Mouse (Mus musculus) forebrain, postnatal 0 days (tissue): ENCODE data around the gene Pttg1ip. TPM values are rescaled to one million over a fixed set of nuclear protein-coding genes. Genes with fewer than 3 reads are reported as not detected.

Experiments
- ATAC-seq: fragments of 200-750 bp; cut with Nextera tagmentation; 2 replicates; pipeline ENCODE4 v1.8.0; 2017; ENCODE audit warnings: mild to moderate bottlenecking, moderate library complexity
- DNase-seq: peaks from one replicate; pipeline ENCODE4 v3.0.0-alpha.2; 2015
- H3K27ac ChIP-seq: fragments of 300-500 bp; sonication (generic); 2 replicates; pipeline ENCODE4 v1.5.1; 2014; ENCODE audit warnings: low read depth, mild to moderate bottlenecking, antibody characterized with exemption, low read length, moderate library complexity, mixed read lengths
- H3K27me3 ChIP-seq: fragments of 300-500 bp; sonication (generic); 2 replicates; pipeline ENCODE4 v1.6.1; 2014; ENCODE audit warnings: mild to moderate bottlenecking, low read length, mixed read lengths; ENCODE audit not compliant: insufficient read depth
- H3K36me3 ChIP-seq: fragments of 300-500 bp; sonication (generic); 2 replicates; pipeline ENCODE4 v1.6.1; 2014; ENCODE audit warnings: mild to moderate bottlenecking, moderate library complexity; ENCODE audit not compliant: insufficient read depth
- H3K4me1 ChIP-seq: fragments of 300-500 bp; sonication (generic); 2 replicates; pipeline ENCODE4 v1.6.1; 2014; ENCODE audit warnings: antibody characterized with exemption; ENCODE audit not compliant: insufficient read depth
- H3K4me2 ChIP-seq: fragments of 300-500 bp; sonication (generic); 2 replicates; pipeline ENCODE4 v1.6.1; 2014; ENCODE audit warnings: low read depth, mild to moderate bottlenecking, moderate library complexity
- H3K4me3 ChIP-seq: fragments of 300-500 bp; sonication (generic); 2 replicates; pipeline ENCODE4 v1.5.1; 2014; ENCODE audit warnings: low read depth, low read length, mixed read lengths
- H3K9ac ChIP-seq: fragments of 300-500 bp; sonication (generic); 2 replicates; pipeline ENCODE4 v1.6.1; 2014; ENCODE audit warnings: mild to moderate bottlenecking
- H3K9me3 ChIP-seq: fragments of 300-500 bp; sonication (generic); 2 replicates; pipeline ENCODE4 v1.6.1; 2016; ENCODE audit warnings: low read length
- CTCF ChIP-seq: sonication (generic); IDR thresholded peaks from 2 replicates; pipeline ENCODE4 v1.5.1; 2016; ENCODE audit warnings: antibody characterized with exemption, control low read depth, low read depth
- WGBS: fragments of 180-500 bp; shearing (Covaris S2); extraction: QIAGEN DNeasy Blood & Tissue Kit; methylation state at CpG from one replicate; pipeline ENCODE4 v1.1.7; 2014; 5-methylcytosine and 5-hydroxymethylcytosine counted together
- polyA plus RNA-seq: library from polyadenylated mRNA; unstranded; fragments of >200 nt; fragmentation: Nextera tagmentation; extraction: Ambion mirVana; gene quantifications from 2 replicates; pipeline ENCODE4 v1.2.1, GENCODE M21; 2015
- total RNA-seq: library from RNA; depleted of rRNA; stranded (reverse); fragments of >200 nt; gene quantifications from 2 replicates; pipeline ENCODE4 v1.2.3, GENCODE M21; 2014

Pttg1ip gene
- total and polyA plus RNA-seq, 2 experiments from 2014 or later = 74.2 to 98.3 TPM

- no peak overlapping the region for H3K4me3 ChIP-seq
- no peaks in the 10 kb centered on the region for H3K9me3 ChIP-seq
- H3K4me1 ChIP-seq = no peaks in the 10 kb centered on the region
- H3K27me3 ChIP-seq = no peaks in the 10 kb centered on the region
- no peak for TF ChIP-seq CTCF
- no peak overlapping the region for H3K4me2 ChIP-seq
- no peak overlapping the region for H3K9ac ChIP-seq
- 39% methylated on average over 7 of the region's 7 CpGs for WGBS
- no peak for DNase-seq
- no peak for ATAC-seq
- no peaks in the 10 kb centered on the region for H3K36me3 ChIP-seq
- H3K27ac ChIP-seq = no peak overlapping the region
Observed at GRCm38 (mm10) chr10:77569481-77569880, 12.0 kb upstream of the Pttg1ip start.

- no peak overlapping the region for H3K4me2 ChIP-seq
- WGBS = 68% methylated on average over 6 of the region's 6 CpGs
- ATAC-seq = no peak
Observed at GRCm38 (mm10) chr10:77569973-77570658, 11.4 kb upstream of the Pttg1ip start.

GRCm38 (mm10) chr10:77572225-77572624 is 9.3 kb upstream of the Pttg1ip start:
- H3K9ac ChIP-seq = no peak overlapping the region
- ATAC-seq (no peak), DNase-seq (no peak)
- H3K36me3 ChIP-seq = no peaks in the 10 kb centered on the region
- no peaks in the 10 kb centered on the region for H3K4me1 ChIP-seq
- no peak for TF ChIP-seq CTCF
- WGBS = 49% methylated on average over 3 of the region's 3 CpGs
- H3K4me3 ChIP-seq = no peak overlapping the region
- H3K9me3 ChIP-seq = no peaks in the 10 kb centered on the region
- H3K4me2 ChIP-seq = no peak overlapping the region
- no peaks in the 10 kb centered on the region for H3K27me3 ChIP-seq
- no peak overlapping the region for H3K27ac ChIP-seq

More at GRCm38 (mm10) chr10:77569973-77570658, 11.4 kb upstream of the Pttg1ip start:
- H3K4me3 ChIP-seq = no peak overlapping the region
- TF ChIP-seq CTCF = no peak
- no peaks in the 10 kb centered on the region for H3K36me3 ChIP-seq
- H3K9me3 ChIP-seq = no peaks in the 10 kb centered on the region
- no peaks in the 10 kb centered on the region for H3K27me3 ChIP-seq
- DNase-seq = no peak
- no peak overlapping the region for H3K9ac ChIP-seq
- H3K4me1 ChIP-seq = no peaks in the 10 kb centered on the region
- H3K27ac ChIP-seq = no peak overlapping the region

DNA sequence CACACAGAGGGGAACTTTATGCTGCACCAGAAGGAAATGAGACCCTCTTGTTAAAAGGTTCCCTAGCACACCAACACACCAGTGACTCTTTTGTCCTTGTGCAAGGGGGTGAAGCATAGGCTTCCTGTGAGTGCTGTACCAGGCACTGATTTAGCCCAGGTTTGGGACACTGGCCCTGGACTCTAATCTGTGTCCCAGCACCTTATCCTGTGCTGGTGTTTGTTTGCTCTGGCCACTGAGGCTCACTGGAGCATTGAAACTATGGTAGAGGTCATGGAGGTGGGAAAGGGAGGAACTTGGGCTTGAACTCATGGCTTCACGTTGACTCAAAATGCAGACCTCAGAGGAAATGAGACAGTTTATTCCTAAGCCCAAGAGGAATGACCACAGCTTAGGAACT is 8.4 kb upstream of the Pttg1ip start:
- Histone ChIP-seq H3K36me3 (no peaks in the 10 kb centered on the region), H3K9ac (no peak overlapping the region), H3K27me3 (no peaks in the 10 kb centered on the region), H3K4me2 (no peak overlapping the region), H3K4me3 (no peak overlapping the region), H3K27ac (no peak overlapping the region), H3K9me3 (no peaks in the 10 kb centered on the region), H3K4me1 (no peaks in the 10 kb centered on the region)
- 82% methylated on average over 1 of the region's 1 CpGs for WGBS
- DNase-seq (no peak), ATAC-seq (no peak)
- TF ChIP-seq CTCF = no peak

GRCm38 (mm10) chr10:77580027-77580920 is 1.2 kb upstream of the Pttg1ip start:
- H3K4me1 ChIP-seq = peaks cover 14% of the 10 kb centered on the region
- DNase-seq = no peak
- no peak for TF ChIP-seq CTCF
- H3K36me3 ChIP-seq = no peaks in the 10 kb centered on the region
- WGBS = 68% methylated on average over 10 of the region's 10 CpGs
- no peaks in the 10 kb centered on the region for H3K27me3 ChIP-seq
- H3K9me3 ChIP-seq = no peaks in the 10 kb centered on the region
- no peak for ATAC-seq
- H3K27ac ChIP-seq = no peak overlapping the region
- H3K9ac ChIP-seq = no peak overlapping the region
- no peak overlapping the region for H3K4me3 ChIP-seq
- H3K4me2 ChIP-seq = no peak overlapping the region

GRCm38 (mm10) chr10:77581023-77581407 is 505 bp upstream of the Pttg1ip start:
- DNase-seq = no peak
- Histone ChIP-seq H3K4me3 (peak overlapping the region; percentile 72), H3K9ac (peak overlapping the region; percentile 85), H3K27ac (peak overlapping the region; percentile 87), H3K4me1 (peaks cover 14% of the 10 kb centered on the region), H3K36me3 (no peaks in the 10 kb centered on the region), H3K4me2 (peak overlapping the region; percentile 79), H3K9me3 (no peaks in the 10 kb centered on the region), H3K27me3 (no peaks in the 10 kb centered on the region)
- 6% methylated on average over 8 of the region's 8 CpGs for WGBS
- no peak for TF ChIP-seq CTCF
- peak; percentile 34 for ATAC-seq

DNA sequence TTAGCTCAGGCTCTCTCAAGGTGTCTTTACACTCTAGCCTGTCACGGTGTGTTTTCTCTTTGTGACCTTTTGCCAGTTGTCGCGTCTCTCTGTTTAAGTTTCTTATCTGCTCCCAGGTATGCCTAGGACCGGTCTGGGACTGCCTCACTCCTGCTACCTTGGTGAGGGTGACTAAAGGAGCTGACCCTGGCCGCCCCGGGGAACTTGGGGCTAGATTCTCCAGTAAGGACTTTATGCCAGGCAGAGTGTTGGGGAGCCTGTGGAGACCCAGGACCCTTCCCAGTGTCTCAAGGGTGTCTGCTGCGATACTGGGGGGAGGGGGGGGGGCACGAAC is 732 bp downstream of the Pttg1ip start:
- Histone ChIP-seq H3K4me1 (peaks cover 14% of the 10 kb centered on the region), H3K27ac (no peak overlapping the region), H3K36me3 (no peaks in the 10 kb centered on the region), H3K4me3 (peak overlapping the region; percentile 72), H3K4me2 (peak overlapping the region; percentile 79), H3K9me3 (no peaks in the 10 kb centered on the region), H3K9ac (peak overlapping the region; percentile 85), H3K27me3 (no peaks in the 10 kb centered on the region)
- WGBS = 7% methylated on average over 8 of the region's 8 CpGs
- TF ChIP-seq CTCF = no peak
- no peak for ATAC-seq
- DNase-seq = no peak
